Mouse (Mus musculus) myocyte (in vitro differentiated cells): ENCODE data around the gene Mto1. TPM values are rescaled to one million over a fixed set of nuclear protein-coding genes. Genes with fewer than 3 reads are reported as not detected.

ENCODE experiments used
- H3K27me3 ChIP-seq: one replicate; pipeline ENCODE4 v1.6.1; 2011; ENCODE audit not compliant: control insufficient read depth, insufficient read depth, insufficient read length
- H3K36me3 ChIP-seq: one replicate; pipeline ENCODE4 v1.6.1; 2011; ENCODE audit not compliant: control insufficient read depth, insufficient read depth
- H3K4me2 ChIP-seq: one replicate; pipeline ENCODE4 v1.6.1; 2011; ENCODE audit warnings: low read depth, control low read depth
- H3K4me3 ChIP-seq: one replicate; pipeline ENCODE4 v1.5.1; 2011; ENCODE audit warnings: mild to moderate bottlenecking, control low read depth, moderate library complexity
- H3K79me2 ChIP-seq: one replicate; pipeline ENCODE4 v1.6.1; 2011; ENCODE audit not compliant: control insufficient read depth, insufficient read depth
- H3ac ChIP-seq: one replicate; pipeline ENCODE4 v1.6.1; 2011; ENCODE audit not compliant: control insufficient read depth, insufficient read length
- CEBPB ChIP-seq: IDR thresholded peaks from 2 replicates; pipeline ENCODE4 v1.6.1; 2011; ENCODE audit warnings: mild to moderate bottlenecking, moderate library complexity; ENCODE audit not compliant: poor library complexity, insufficient read depth, severe bottlenecking
- E2F4 ChIP-seq: IDR thresholded peaks from one replicate; pipeline ENCODE4 v1.6.1; 2011; ENCODE audit warnings: mild to moderate bottlenecking, control low read depth, moderate library complexity; ENCODE audit not compliant: insufficient read depth
- MAX ChIP-seq: IDR thresholded peaks from one replicate; pipeline ENCODE4 v1.6.1; 2011; ENCODE audit warnings: low read depth, mild to moderate bottlenecking, control low read depth
- MYOD1 ChIP-seq, 3 experiments: IDR thresholded peaks; one replicate each; pipeline ENCODE4 v1.6.1; 2011; ENCODE audit warnings: control low read depth in 2 of 3, low read depth in 2 of 3, mild to moderate bottlenecking in 2 of 3, moderate library complexity in 1 of 3; ENCODE audit not compliant: insufficient read length in 2 of 3, control insufficient read depth in 1 of 3
- MYOG ChIP-seq, 3 experiments: IDR thresholded peaks; one replicate each; pipeline ENCODE4 v1.6.1; 2011; ENCODE audit warnings: control low read depth in 2 of 3, low read depth in 2 of 3, mild to moderate bottlenecking in 2 of 3; ENCODE audit not compliant: insufficient read length in 2 of 3, control insufficient read depth in 1 of 3, insufficient read depth in 1 of 3
- POLR2A ChIP-seq: IDR thresholded peaks from one replicate; pipeline ENCODE4 v1.6.1; 2011; ENCODE audit warnings: low read depth, mild to moderate bottlenecking, control low read depth, moderate library complexity; ENCODE audit not compliant: insufficient read length
- POLR2AphosphoS2 ChIP-seq: IDR thresholded peaks from one replicate; pipeline ENCODE4 v1.6.1; 2011; ENCODE audit warnings: low read depth, control low read depth; ENCODE audit not compliant: insufficient read length
- REST ChIP-seq: IDR thresholded peaks from one replicate; pipeline ENCODE4 v1.6.1; 2011; ENCODE audit warnings: mild to moderate bottlenecking, control low read depth, moderate library complexity; ENCODE audit not compliant: insufficient read depth, insufficient read length
- SRF ChIP-seq: IDR thresholded peaks from one replicate; pipeline ENCODE4 v1.6.1; 2011; ENCODE audit warnings: low read depth; ENCODE audit not compliant: control insufficient read depth, insufficient read length
- TCF12 ChIP-seq: IDR thresholded peaks from one replicate; pipeline ENCODE4 v1.6.1; 2011; ENCODE audit warnings: mild to moderate bottlenecking, control low read depth; ENCODE audit not compliant: poor library complexity, insufficient read depth, severe bottlenecking
- TCF3 ChIP-seq: IDR thresholded peaks from one replicate; pipeline ENCODE4 v1.6.1; 2011; ENCODE audit warnings: low read depth, control low read depth; ENCODE audit not compliant: insufficient read length
- USF1 ChIP-seq: IDR thresholded peaks from one replicate; pipeline ENCODE4 v1.6.1; 2011; ENCODE audit warnings: low read depth, mild to moderate bottlenecking, control low read depth, moderate library complexity
- polyA plus RNA-seq: library from polyadenylated mRNA; unstranded; fragments of >200 nt; fragmentation: generic; extraction: Trizol; gene quantifications from one replicate; pipeline ENCODE4 v1.2.1, GENCODE M21; 2012; ENCODE audit warnings: missing spikeins

Gene Mto1
- polyA plus RNA-seq, 1 experiment = 10.8 TPM

DNA sequence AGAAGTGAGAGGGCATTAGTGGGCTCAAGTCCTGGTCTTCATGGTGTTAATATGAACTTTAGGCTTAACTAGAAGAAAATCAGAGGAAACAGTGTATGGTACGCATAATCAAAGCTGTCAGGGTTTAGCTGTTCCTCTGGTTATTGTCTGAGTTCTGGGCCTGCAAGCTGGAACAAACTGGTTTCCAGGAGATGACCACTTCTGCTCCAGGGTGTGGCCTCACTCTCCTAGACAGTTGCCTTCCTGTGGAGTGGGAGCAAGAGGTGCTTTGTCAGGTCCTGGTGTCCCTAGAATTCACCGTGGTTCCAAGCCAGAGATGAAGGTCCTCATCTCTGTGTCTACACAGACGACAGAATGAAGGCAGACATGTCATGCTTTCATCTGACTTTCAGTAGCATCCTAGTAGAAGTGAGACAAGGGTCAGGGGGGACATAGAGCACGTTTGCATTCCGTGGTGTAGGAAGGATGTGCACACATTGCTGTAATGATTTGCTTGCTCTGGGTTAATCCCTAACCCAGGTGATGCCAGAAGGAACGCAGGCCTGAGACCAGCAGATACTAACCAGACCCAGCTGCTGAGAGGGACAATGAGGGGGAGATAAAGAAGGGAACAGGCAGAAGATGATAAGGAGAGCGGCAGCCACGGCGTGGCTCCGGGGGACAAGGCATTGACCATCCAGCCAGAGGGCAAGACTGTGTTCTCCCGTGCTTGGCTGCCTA lies 58.2 kb downstream of the Mto1 start:
- Histone ChIP-seq H3K36me3 (no peaks in the 10 kb centered on the region), H3ac (no peak overlapping the region), H3K4me3 (no peak overlapping the region), H3K27me3 (no peaks in the 10 kb centered on the region), H3K79me2 (no peaks in the 10 kb centered on the region), H3K4me2 (no peak overlapping the region)
- TF ChIP-seq POLR2A = no peak
- TF ChIP-seq CEBPB = no peak
- no peak for TF ChIP-seq TCF3
- TF ChIP-seq REST = no peak
- TF ChIP-seq MAX = no peak
- no peak for TF ChIP-seq TCF12
- TF ChIP-seq E2F4 = no peak
- TF ChIP-seq USF1 = no peak
- TF ChIP-seq SRF = no peak
- no peak for TF ChIP-seq POLR2AphosphoS2
- no peak for TF ChIP-seq MYOD1 (IDR thresholded peaks at IDR 0.05; ENCODE audit: control insufficient read depth in 1 of 3, insufficient read length in 2 of 3, low read depth in 2 of 3)
- no peak for TF ChIP-seq MYOG (IDR thresholded peaks at IDR 0.05; ENCODE audit: control insufficient read depth in 1 of 3, insufficient read depth in 1 of 3, insufficient read length in 2 of 3, low read depth in 2 of 3)

DNA sequence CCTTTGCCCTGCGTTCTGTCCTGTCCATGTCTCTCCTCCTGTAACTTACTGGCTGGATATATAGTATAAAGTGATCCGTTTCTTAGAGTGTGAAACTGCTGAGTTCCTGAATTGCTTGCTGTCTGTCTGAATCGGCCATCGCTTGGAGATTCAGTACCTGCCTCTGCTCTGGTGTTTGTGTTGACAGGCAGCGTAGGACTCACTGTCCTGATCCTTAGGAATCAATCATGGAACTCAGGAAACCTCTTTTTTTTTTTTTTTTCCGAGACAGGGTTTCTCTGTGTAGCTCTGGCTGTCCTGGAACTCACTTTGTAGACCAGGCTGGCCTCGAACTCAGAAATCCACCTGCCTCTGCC lies 58.7 kb downstream of the Mto1 start:
- H3K4me2 ChIP-seq = no peak overlapping the region
- TF ChIP-seq MAX (no peak), MYOD1 (IDR thresholded peaks at IDR 0.05; ENCODE audit: control insufficient read depth in 1 of 3, insufficient read length in 2 of 3, low read depth in 2 of 3) (no peak), REST (no peak), TCF12 (no peak), USF1 (no peak), POLR2A (no peak), E2F4 (no peak), CEBPB (no peak), MYOG (IDR thresholded peaks at IDR 0.05; ENCODE audit: control insufficient read depth in 1 of 3, insufficient read depth in 1 of 3, insufficient read length in 2 of 3, low read depth in 2 of 3) (no peak), POLR2AphosphoS2 (no peak), SRF (no peak), TCF3 (no peak)

DNA sequence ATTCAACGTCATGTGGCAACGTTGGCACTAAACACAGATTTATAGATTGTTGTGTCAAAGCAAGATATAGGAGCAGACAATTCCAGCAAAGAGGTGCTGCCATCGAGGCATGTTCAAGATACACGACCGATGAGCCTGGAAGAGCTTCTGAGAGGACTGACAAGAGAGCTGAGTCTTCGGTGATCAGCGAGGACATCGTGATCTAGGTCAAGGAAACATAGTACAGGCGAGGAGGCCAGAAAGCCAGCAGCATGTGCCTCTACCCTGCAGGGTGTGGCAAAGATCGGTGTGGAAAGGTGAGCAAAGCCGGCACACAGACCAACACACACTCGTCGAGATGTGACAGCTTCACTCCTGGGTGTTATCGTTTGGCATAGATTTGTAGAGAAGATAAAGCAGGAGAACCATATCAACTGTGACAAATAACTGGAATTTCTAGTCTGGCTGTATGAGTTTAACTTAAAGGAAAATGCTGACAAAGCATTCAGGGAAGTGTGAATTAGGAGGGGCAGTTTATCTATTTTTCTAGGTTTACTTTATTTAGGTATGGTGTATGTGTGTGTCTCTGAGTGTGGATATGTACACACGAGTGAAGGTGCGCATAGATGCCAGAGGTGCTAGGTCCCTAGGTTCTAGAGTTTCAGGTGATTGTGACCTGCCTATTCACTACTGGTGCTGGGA lies 60.2 kb downstream of the Mto1 start:
- Histone ChIP-seq H3K36me3 (no peaks in the 10 kb centered on the region), H3K4me2 (no peak overlapping the region), H3K4me3 (no peak overlapping the region), H3ac (no peak overlapping the region), H3K27me3 (no peaks in the 10 kb centered on the region), H3K79me2 (no peaks in the 10 kb centered on the region)
- TF ChIP-seq MAX (no peak), CEBPB (no peak), TCF3 (no peak), MYOG (IDR thresholded peaks at IDR 0.05; ENCODE audit: control insufficient read depth in 1 of 3, insufficient read depth in 1 of 3, insufficient read length in 2 of 3, low read depth in 2 of 3) (no peak), MYOD1 (IDR thresholded peaks at IDR 0.05; ENCODE audit: control insufficient read depth in 1 of 3, insufficient read length in 2 of 3, low read depth in 2 of 3) (no peak), POLR2A (no peak), E2F4 (no peak), REST (no peak), USF1 (no peak), TCF12 (no peak)

More for the DNA sequence above, 58.7 kb downstream of the Mto1 start:
- Histone ChIP-seq H3K36me3 (no peaks in the 10 kb centered on the region), H3K79me2 (no peaks in the 10 kb centered on the region), H3K4me3 (no peak overlapping the region), H3ac (no peak overlapping the region), H3K27me3 (no peaks in the 10 kb centered on the region)

DNA sequence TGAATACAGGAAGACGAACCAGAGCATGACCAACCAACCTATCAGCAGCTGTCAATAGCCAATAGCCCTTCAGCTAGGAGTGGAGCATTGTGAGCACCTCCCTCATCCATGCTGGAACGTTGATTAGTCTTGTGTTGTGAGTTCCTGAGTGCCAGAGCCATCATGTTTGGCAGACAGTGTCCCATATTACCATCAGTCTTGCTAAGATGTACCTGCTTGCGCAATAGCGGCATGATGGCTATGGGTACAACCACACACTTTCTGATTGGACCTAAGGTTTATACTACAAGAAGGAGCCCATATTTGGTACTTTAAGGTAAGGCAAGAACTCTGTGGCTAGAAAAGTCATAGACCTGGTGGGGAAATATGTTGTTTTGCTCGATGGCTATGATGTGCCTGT lies 63.7 kb downstream of the Mto1 start:
- TF ChIP-seq USF1 (no peak), MYOD1 (IDR thresholded peaks at IDR 0.05; ENCODE audit: control insufficient read depth in 1 of 3, insufficient read length in 2 of 3, low read depth in 2 of 3) (no peak), E2F4 (no peak), REST (no peak), MYOG (IDR thresholded peaks at IDR 0.05; ENCODE audit: control insufficient read depth in 1 of 3, insufficient read depth in 1 of 3, insufficient read length in 2 of 3, low read depth in 2 of 3) (no peak), TCF3 (no peak), CEBPB (no peak), SRF (no peak), MAX (no peak), POLR2AphosphoS2 (no peak), POLR2A (no peak), TCF12 (no peak)
- H3K36me3 ChIP-seq = no peaks in the 10 kb centered on the region

More for the DNA sequence above, 63.7 kb downstream of the Mto1 start:
- H3K27me3 ChIP-seq = no peaks in the 10 kb centered on the region
- no peak overlapping the region for H3K4me3 ChIP-seq
- H3K79me2 ChIP-seq = no peaks in the 10 kb centered on the region
- no peak overlapping the region for H3K4me2 ChIP-seq
- no peak overlapping the region for H3ac ChIP-seq
